Mouse (Mus musculus): Measurements from ENCODE around the gene Acox1. TPM values are rescaled to one million over a fixed set of nuclear protein-coding genes. Genes with fewer than 3 reads are reported as not detected.
A peak's percentile ranks its signal among the peaks of the same experiment; 100 is the strongest.

Gene Acox1
- total and polyA plus RNA-seq, 2 experiments from 2014 or later = 66.1 to 116 TPM

DNA sequence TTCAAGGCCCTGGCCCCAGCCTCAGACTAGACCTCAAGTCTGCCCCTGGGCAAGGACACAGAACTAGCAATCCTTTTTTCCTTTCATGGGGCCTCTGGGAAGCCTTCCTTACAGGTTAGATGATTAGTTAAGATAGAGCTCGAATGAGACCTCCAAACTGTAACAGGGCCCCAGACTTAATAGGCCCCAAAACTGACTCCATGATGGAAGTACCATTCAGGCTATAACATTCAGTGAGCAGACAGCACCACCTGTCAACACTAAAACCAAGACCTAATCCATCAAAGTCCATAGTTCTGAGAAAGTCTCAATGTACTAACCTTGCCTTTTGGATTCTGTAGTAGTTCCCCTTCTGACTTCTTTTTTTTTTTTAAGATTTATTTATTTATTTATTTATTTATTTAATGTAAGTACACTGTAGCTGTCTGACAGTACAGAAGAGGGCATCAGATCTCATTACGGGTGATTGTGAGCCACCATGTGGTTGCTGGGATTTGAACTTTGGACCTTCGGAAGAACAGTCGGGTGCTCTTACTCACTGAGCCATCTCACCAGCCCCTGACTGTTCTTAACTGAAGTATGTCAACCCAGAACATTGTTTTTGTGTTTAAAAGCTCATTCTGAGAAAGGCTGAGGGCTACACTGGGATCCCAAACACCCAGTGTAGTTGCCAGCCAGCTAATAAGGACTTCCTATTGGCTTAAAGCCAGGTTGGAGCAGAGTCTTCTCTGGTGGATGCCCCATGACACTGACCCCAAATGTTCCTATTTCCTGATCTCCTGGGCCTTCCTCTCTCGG lies 28.6 kb downstream of the Acox1 start:
- 87% methylated on average over 5 of the region's 5 CpGs for WGBS

DNA sequence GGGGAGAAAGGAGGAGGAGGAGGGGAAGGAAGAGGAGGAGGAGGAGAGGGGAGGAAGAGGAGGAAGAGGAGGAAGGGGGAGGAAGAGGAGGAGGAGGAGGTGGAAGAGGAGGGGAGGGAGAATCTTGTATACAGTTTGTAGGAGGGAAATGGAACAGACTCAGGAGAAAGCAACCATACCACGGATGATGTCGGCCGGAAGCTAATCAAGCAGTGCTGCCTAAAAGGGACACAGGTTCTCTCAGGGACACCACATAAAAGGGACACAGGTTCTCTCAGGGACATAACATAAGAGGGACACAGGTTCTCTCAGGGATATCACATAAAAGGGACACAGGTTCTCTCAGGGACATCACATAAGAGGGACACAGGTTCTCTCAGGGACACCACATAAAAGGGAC lies 29.6 kb downstream of the Acox1 start:
- no peak overlapping the region for H3K4me2 ChIP-seq (ENCODE audit: low read depth, low read length, poor library complexity, severe bottlenecking)
- WGBS = 92% methylated on average over 3 of the region's 3 CpGs

More for the DNA sequence above, 28.6 kb downstream of the Acox1 start:
- Histone ChIP-seq H3K27ac (ENCODE audit: low read depth, low read length) (no peak overlapping the region), H3K36me3 (ENCODE audit: insufficient read depth, low read length) (peaks cover 40% of the 10 kb centered on the region), H3K9ac (replicated peaks; ENCODE audit: low read length, poor library complexity, severe bottlenecking) (no peak overlapping the region), H3K9me3 (ENCODE audit: low read length) (no peaks in the 10 kb centered on the region), H3K27me3 (ENCODE audit: insufficient read depth, low read length) (no peaks in the 10 kb centered on the region), H3K4me1 (ENCODE audit: insufficient read depth, low read length) (peaks cover 3% of the 10 kb centered on the region; the same call in 1 of the 2 replicates), H3K4me3 (ENCODE audit: low read depth, low read length) (no peak overlapping the region), H3K4me2 (ENCODE audit: low read depth, low read length, poor library complexity, severe bottlenecking) (no peak overlapping the region)
- DNase-seq (ENCODE audit: low spot score) (no peak), ATAC-seq (ENCODE audit: low FRiP score) (no peak)
- no peak for TF ChIP-seq CTCF (IDR thresholded peaks at IDR 0.05)

DNA sequence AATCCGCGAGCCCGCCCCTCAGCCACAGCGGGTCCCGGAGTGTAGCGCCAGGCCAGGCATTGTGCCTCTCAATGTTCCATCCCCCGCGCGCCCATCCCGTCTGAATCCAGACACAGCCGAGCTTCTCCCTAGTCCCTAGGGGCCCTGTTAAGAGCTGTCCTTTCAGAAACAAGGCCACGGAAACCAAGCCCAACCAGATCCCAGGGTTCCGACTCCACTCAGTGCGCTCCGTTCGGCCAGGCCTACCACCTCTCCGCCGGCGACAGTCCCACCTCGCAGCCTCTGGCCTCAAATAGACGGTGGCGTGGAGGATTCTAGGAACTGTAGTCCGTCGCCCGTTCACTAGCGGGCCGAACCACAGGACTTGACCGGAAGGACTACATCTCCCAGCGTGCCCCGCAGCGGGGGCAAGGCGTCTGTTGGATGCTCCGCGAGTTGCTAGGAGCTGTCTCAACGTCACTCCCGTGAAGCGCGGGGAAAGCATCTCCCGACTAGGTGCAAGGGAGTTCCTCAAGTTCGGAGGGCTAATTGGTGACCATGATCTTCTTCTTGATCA lies 30.9 kb downstream of the Acox1 start, which contains the start of gene Fbf1:
Fbf1 (minus strand) TSS at position 283 of the 556 bp plus-strand sequence.
- peak; percentile 17; the same call in 1 of the 2 replicates for TF ChIP-seq CTCF (IDR thresholded peaks at IDR 0.05)
- Histone ChIP-seq H3K4me3 (ENCODE audit: low read depth, low read length) (peak within 1 kb of the TSS; percentile 44), H3K36me3 (ENCODE audit: insufficient read depth, low read length) (peaks cover 24% of the 10 kb centered on the region), H3K27me3 (ENCODE audit: insufficient read depth, low read length) (no peaks in the 10 kb centered on the region), H3K27ac (ENCODE audit: low read depth, low read length) (peak within 1 kb of the TSS; percentile 84), H3K9ac (replicated peaks; ENCODE audit: low read length, poor library complexity, severe bottlenecking) (peak within 1 kb of the TSS; percentile 57), H3K4me1 (ENCODE audit: insufficient read depth, low read length) (peaks cover 3% of the 10 kb centered on the region; the same call in 1 of the 2 replicates), H3K4me2 (ENCODE audit: low read depth, low read length, poor library complexity, severe bottlenecking) (peak within 1 kb of the TSS; percentile 72), H3K9me3 (ENCODE audit: low read length) (no peaks in the 10 kb centered on the region)
- under 1% methylated on average over 40 of the region's 40 CpGs for WGBS
- DNase-seq (ENCODE audit: low spot score) (peak; percentile 99), ATAC-seq (ENCODE audit: low FRiP score) (peak; percentile 95)

More for the DNA sequence above, 29.6 kb downstream of the Acox1 start:
- no peak for ATAC-seq (ENCODE audit: low FRiP score)
- Histone ChIP-seq H3K27ac (ENCODE audit: low read depth, low read length) (no peak overlapping the region), H3K9me3 (ENCODE audit: low read length) (no peaks in the 10 kb centered on the region), H3K4me3 (ENCODE audit: low read depth, low read length) (no peak overlapping the region), H3K36me3 (ENCODE audit: insufficient read depth, low read length) (peaks cover 31% of the 10 kb centered on the region), H3K27me3 (ENCODE audit: insufficient read depth, low read length) (no peaks in the 10 kb centered on the region), H3K4me1 (ENCODE audit: insufficient read depth, low read length) (peaks cover 3% of the 10 kb centered on the region; the same call in 1 of the 2 replicates), H3K9ac (replicated peaks; ENCODE audit: low read length, poor library complexity, severe bottlenecking) (no peak overlapping the region)
- TF ChIP-seq CTCF (IDR thresholded peaks at IDR 0.05) = no peak
- DNase-seq (ENCODE audit: low spot score) = no peak

DNA sequence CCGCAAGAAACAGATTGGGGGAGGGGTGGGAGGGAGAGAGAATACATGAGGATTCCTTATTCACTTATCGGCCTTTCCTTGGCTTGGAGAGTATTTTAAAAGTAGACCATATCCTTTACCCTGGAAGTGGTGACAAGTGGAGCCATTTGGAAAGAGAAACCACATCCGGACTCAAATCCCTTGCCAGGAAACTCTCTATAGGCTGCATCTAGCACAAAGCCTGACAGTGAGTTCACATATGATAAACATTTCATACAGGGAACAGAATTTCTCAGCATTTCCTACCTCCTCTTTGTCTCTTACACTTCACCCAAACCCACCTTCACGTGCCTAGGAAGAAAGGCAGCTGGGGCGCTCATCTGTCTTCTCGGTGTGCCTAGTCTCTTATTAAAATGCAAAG lies 31.6 kb downstream of the Acox1 start:
- peaks cover 3% of the 10 kb centered on the region; the same call in 1 of the 2 replicates for H3K4me1 ChIP-seq (ENCODE audit: insufficient read depth, low read length)
- peaks cover 18% of the 10 kb centered on the region for H3K36me3 ChIP-seq (ENCODE audit: insufficient read depth, low read length)
- 5% methylated on average over 6 of the region's 6 CpGs for WGBS
- no peaks in the 10 kb centered on the region for H3K27me3 ChIP-seq (ENCODE audit: insufficient read depth, low read length)
- H3K4me2 ChIP-seq (ENCODE audit: low read depth, low read length, poor library complexity, severe bottlenecking) = peak overlapping the region; percentile 72
- no peaks in the 10 kb centered on the region for H3K9me3 ChIP-seq (ENCODE audit: low read length)
- ATAC-seq (ENCODE audit: low FRiP score) (no peak), DNase-seq (ENCODE audit: low spot score) (no peak)
- peak overlapping the region; percentile 57 for H3K9ac ChIP-seq (replicated peaks; ENCODE audit: low read length, poor library complexity, severe bottlenecking)
- peak overlapping the region; percentile 44 for H3K4me3 ChIP-seq (ENCODE audit: low read depth, low read length)
- TF ChIP-seq CTCF (IDR thresholded peaks at IDR 0.05) = no peak
- peak overlapping the region; percentile 84 for H3K27ac ChIP-seq (ENCODE audit: low read depth, low read length)

DNA sequence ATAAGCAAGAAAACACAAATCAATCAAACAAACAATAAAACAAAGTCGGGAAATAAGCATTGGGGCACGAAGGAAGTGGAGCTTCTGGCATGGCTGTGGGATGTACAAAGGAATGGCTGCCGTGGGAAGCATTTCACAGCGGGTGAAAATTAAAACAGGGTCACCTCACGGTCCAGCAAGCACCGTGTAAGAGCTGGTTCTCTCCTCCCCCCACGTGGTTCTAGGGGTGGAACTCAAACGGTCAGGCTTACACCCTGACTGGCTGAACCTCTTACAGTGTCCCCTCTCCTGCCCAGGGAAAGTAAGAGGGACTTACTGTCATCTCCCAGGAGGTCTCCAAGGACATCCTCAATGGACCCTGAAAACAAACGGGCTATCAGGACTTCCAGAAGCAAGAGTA lies 35.8 kb downstream of the Acox1 start:
- 29% methylated on average over 9 of the region's 9 CpGs for WGBS
- peaks cover 3% of the 10 kb centered on the region; the same call in 1 of the 2 replicates for H3K4me1 ChIP-seq (ENCODE audit: insufficient read depth, low read length)
- ATAC-seq (ENCODE audit: low FRiP score) (no peak), DNase-seq (ENCODE audit: low spot score) (no peak)
- no peak for TF ChIP-seq CTCF (IDR thresholded peaks at IDR 0.05)
- no peaks in the 10 kb centered on the region for H3K27me3 ChIP-seq (ENCODE audit: insufficient read depth, low read length)
- peaks cover 26% of the 10 kb centered on the region for H3K36me3 ChIP-seq (ENCODE audit: insufficient read depth, low read length)
- no peak overlapping the region for H3K4me2 ChIP-seq (ENCODE audit: low read depth, low read length, poor library complexity, severe bottlenecking)
- H3K9me3 ChIP-seq (ENCODE audit: low read length) = no peaks in the 10 kb centered on the region
- H3K4me3 ChIP-seq (ENCODE audit: low read depth, low read length) = no peak overlapping the region
- no peak overlapping the region for H3K27ac ChIP-seq (ENCODE audit: low read depth, low read length)
- no peak overlapping the region for H3K9ac ChIP-seq (replicated peaks; ENCODE audit: low read length, poor library complexity, severe bottlenecking)

DNA sequence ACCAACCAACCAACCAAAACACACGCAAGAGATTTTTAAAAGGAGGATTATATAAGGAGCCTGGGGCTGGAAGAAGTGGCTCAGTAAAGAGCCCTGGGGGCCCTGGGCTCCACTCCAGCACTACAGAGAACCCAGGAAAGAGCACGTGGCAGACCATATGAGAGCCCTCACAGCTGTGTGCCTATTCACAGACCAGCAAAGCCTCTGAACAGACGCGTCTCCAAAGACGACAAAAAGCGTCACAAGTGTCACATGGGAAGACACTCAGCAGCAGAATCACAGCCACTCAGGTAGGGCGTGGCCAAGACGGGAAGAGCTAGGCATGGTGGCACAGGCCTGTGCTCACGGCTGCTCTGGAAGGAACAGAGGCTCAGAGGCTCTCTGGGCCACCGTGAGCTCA lies 36.7 kb downstream of the Acox1 start:
- WGBS = 66% methylated on average over 10 of the region's 10 CpGs
- Histone ChIP-seq H3K4me3 (ENCODE audit: low read depth, low read length) (no peak overlapping the region), H3K27ac (ENCODE audit: low read depth, low read length) (no peak overlapping the region), H3K4me1 (ENCODE audit: insufficient read depth, low read length) (peaks cover 3% of the 10 kb centered on the region; the same call in 1 of the 2 replicates), H3K9me3 (ENCODE audit: low read length) (no peaks in the 10 kb centered on the region), H3K27me3 (ENCODE audit: insufficient read depth, low read length) (no peaks in the 10 kb centered on the region), H3K36me3 (ENCODE audit: insufficient read depth, low read length) (peaks cover 31% of the 10 kb centered on the region), H3K9ac (replicated peaks; ENCODE audit: low read length, poor library complexity, severe bottlenecking) (no peak overlapping the region), H3K4me2 (ENCODE audit: low read depth, low read length, poor library complexity, severe bottlenecking) (no peak overlapping the region)
- no peak for TF ChIP-seq CTCF (IDR thresholded peaks at IDR 0.05)
- ATAC-seq (ENCODE audit: low FRiP score) = no peak
- no peak for DNase-seq (ENCODE audit: low spot score)

All from midbrain, postnatal 0 days (tissue).